Mouse (Mus musculus): ENCODE results near the gene Aldh1a2. TPM values are rescaled to one million over a fixed set of nuclear protein-coding genes. Genes with fewer than 3 reads are reported as not detected.

Aldh1a2 gene
- polyA plus RNA-seq, 1 experiment from 2014 or later = 38.4 TPM

- Histone ChIP-seq H3K36me3 (ENCODE audit: control insufficient read depth, insufficient read depth) (no peaks in the 10 kb centered on the region), H3K9ac (ENCODE audit: low read depth, low read length) (no peak overlapping the region), H3K4me3 (ENCODE audit: low read depth, low read length) (no peak overlapping the region), H3K4me2 (replicated peaks; ENCODE audit: low read depth) (no peak overlapping the region), H3K27me3 (replicated peaks; ENCODE audit: control insufficient read depth, insufficient read depth, low read length) (no peaks in the 10 kb centered on the region), H3K4me1 (replicated peaks; ENCODE audit: control insufficient read depth, insufficient read depth, low read length) (no peaks in the 10 kb centered on the region), H3K9me3 (ENCODE audit: control insufficient read depth) (no peaks in the 10 kb centered on the region), H3K27ac (ENCODE audit: low read depth, low read length) (no peak overlapping the region)
- ATAC-seq = no peak
- TF ChIP-seq CTCF (IDR thresholded peaks at IDR 0.05; ENCODE audit: low read depth) = peak; percentile 33; the same call in 1 of the 2 replicates
- 54% methylated on average over 2 of the region's 2 CpGs for WGBS
These were observed 88.0 kb downstream of the Aldh1a2 start for GRCm38 (mm10) chr9:71303594-71303993.

- Histone ChIP-seq H3K27ac (ENCODE audit: low read depth, low read length) (no peak overlapping the region), H3K36me3 (ENCODE audit: control insufficient read depth, insufficient read depth) (no peaks in the 10 kb centered on the region), H3K4me1 (replicated peaks; ENCODE audit: control insufficient read depth, insufficient read depth, low read length) (no peaks in the 10 kb centered on the region), H3K4me2 (replicated peaks; ENCODE audit: low read depth) (no peak overlapping the region), H3K9ac (ENCODE audit: low read depth, low read length) (no peak overlapping the region), H3K27me3 (replicated peaks; ENCODE audit: control insufficient read depth, insufficient read depth, low read length) (no peaks in the 10 kb centered on the region), H3K9me3 (ENCODE audit: control insufficient read depth) (no peaks in the 10 kb centered on the region), H3K4me3 (ENCODE audit: low read depth, low read length) (no peak overlapping the region)
- 79% methylated on average over 9 of the region's 9 CpGs for WGBS
- ATAC-seq = no peak
- TF ChIP-seq CTCF (IDR thresholded peaks at IDR 0.05; ENCODE audit: low read depth) = no peak
These were observed 91.7 kb downstream of the Aldh1a2 start for GRCm38 (mm10) chr9:71307106-71307789.

- H3K4me2 ChIP-seq (replicated peaks; ENCODE audit: low read depth) = no peak overlapping the region
- ATAC-seq = no peak
- no peak overlapping the region for H3K4me3 ChIP-seq (ENCODE audit: low read depth, low read length)
- no peaks in the 10 kb centered on the region for H3K27me3 ChIP-seq (replicated peaks; ENCODE audit: control insufficient read depth, insufficient read depth, low read length)
- WGBS = 87% methylated on average over 3 of the region's 3 CpGs
- no peaks in the 10 kb centered on the region for H3K4me1 ChIP-seq (replicated peaks; ENCODE audit: control insufficient read depth, insufficient read depth, low read length)
- H3K27ac ChIP-seq (ENCODE audit: low read depth, low read length) = no peak overlapping the region
- no peaks in the 10 kb centered on the region for H3K36me3 ChIP-seq (ENCODE audit: control insufficient read depth, insufficient read depth)
- H3K9ac ChIP-seq (ENCODE audit: low read depth, low read length) = no peak overlapping the region
- H3K9me3 ChIP-seq (ENCODE audit: control insufficient read depth) = no peaks in the 10 kb centered on the region
- TF ChIP-seq CTCF (IDR thresholded peaks at IDR 0.05; ENCODE audit: low read depth) = peak; percentile 56
These were observed 100.4 kb downstream of the Aldh1a2 start for GRCm38 (mm10) chr9:71315960-71316359.

GRCm38 (mm10) chr9:71317096-71317920 lies 101.7 kb downstream of the Aldh1a2 start:
- no peak overlapping the region for H3K27ac ChIP-seq (ENCODE audit: low read depth, low read length)
- TF ChIP-seq CTCF (IDR thresholded peaks at IDR 0.05; ENCODE audit: low read depth) = no peak
- WGBS = 62% methylated on average over 11 of the region's 11 CpGs
- H3K9ac ChIP-seq (ENCODE audit: low read depth, low read length) = no peak overlapping the region
- H3K4me1 ChIP-seq (replicated peaks; ENCODE audit: control insufficient read depth, insufficient read depth, low read length) = no peaks in the 10 kb centered on the region
- H3K9me3 ChIP-seq (ENCODE audit: control insufficient read depth) = no peaks in the 10 kb centered on the region
- no peaks in the 10 kb centered on the region for H3K27me3 ChIP-seq (replicated peaks; ENCODE audit: control insufficient read depth, insufficient read depth, low read length)
- H3K4me3 ChIP-seq (ENCODE audit: low read depth, low read length) = no peak overlapping the region
- H3K4me2 ChIP-seq (replicated peaks; ENCODE audit: low read depth) = no peak overlapping the region
- no peak for ATAC-seq
- H3K36me3 ChIP-seq (ENCODE audit: control insufficient read depth, insufficient read depth) = no peaks in the 10 kb centered on the region

- Histone ChIP-seq H3K4me1 (replicated peaks; ENCODE audit: control insufficient read depth, insufficient read depth, low read length) (no peaks in the 10 kb centered on the region), H3K4me2 (replicated peaks; ENCODE audit: low read depth) (no peak overlapping the region), H3K27ac (ENCODE audit: low read depth, low read length) (no peak overlapping the region), H3K9ac (ENCODE audit: low read depth, low read length) (no peak overlapping the region), H3K27me3 (replicated peaks; ENCODE audit: control insufficient read depth, insufficient read depth, low read length) (no peaks in the 10 kb centered on the region), H3K36me3 (ENCODE audit: control insufficient read depth, insufficient read depth) (no peaks in the 10 kb centered on the region), H3K9me3 (ENCODE audit: control insufficient read depth) (no peaks in the 10 kb centered on the region), H3K4me3 (ENCODE audit: low read depth, low read length) (no peak overlapping the region)
- WGBS = 62% methylated on average over 3 of the region's 3 CpGs
- no peak for ATAC-seq
- no peak for TF ChIP-seq CTCF (IDR thresholded peaks at IDR 0.05; ENCODE audit: low read depth)
These were observed 102.3 kb downstream of the Aldh1a2 start for GRCm38 (mm10) chr9:71317921-71318241.

GRCm38 (mm10) chr9:71319776-71320175 lies 104.2 kb downstream of the Aldh1a2 start:
- H3K27me3 ChIP-seq (replicated peaks; ENCODE audit: control insufficient read depth, insufficient read depth, low read length) = no peaks in the 10 kb centered on the region
- 88% methylated on average over 5 of the region's 5 CpGs for WGBS
- TF ChIP-seq CTCF (IDR thresholded peaks at IDR 0.05; ENCODE audit: low read depth) = no peak
- no peaks in the 10 kb centered on the region for H3K36me3 ChIP-seq (ENCODE audit: control insufficient read depth, insufficient read depth)
- no peak overlapping the region for H3K4me3 ChIP-seq (ENCODE audit: low read depth, low read length)
- no peak overlapping the region for H3K9ac ChIP-seq (ENCODE audit: low read depth, low read length)
- ATAC-seq = no peak
- H3K4me2 ChIP-seq (replicated peaks; ENCODE audit: low read depth) = no peak overlapping the region
- no peak overlapping the region for H3K27ac ChIP-seq (ENCODE audit: low read depth, low read length)
- H3K4me1 ChIP-seq (replicated peaks; ENCODE audit: control insufficient read depth, insufficient read depth, low read length) = no peaks in the 10 kb centered on the region
- no peaks in the 10 kb centered on the region for H3K9me3 ChIP-seq (ENCODE audit: control insufficient read depth)

Measured in intestine, postnatal 0 days (tissue).